Mouse (Mus musculus) cortical plate, adult 2 months (tissue): ENCODE data around the gene Cyren. TPM values are rescaled to one million over a fixed set of nuclear protein-coding genes. Genes with fewer than 3 reads are reported as not detected.

Experiments
- H3K27ac ChIP-seq: fragments of 200-500 bp; 2 replicates; pipeline ENCODE4 v1.5.1; 2012; ENCODE audit warnings: low read length, control low read depth, inconsistent platforms; ENCODE audit not compliant: insufficient read depth
- H3K4me1 ChIP-seq: fragments of 200-500 bp; 2 replicates; pipeline ENCODE4 v1.6.1; 2011; ENCODE audit warnings: low read length; ENCODE audit not compliant: control insufficient read depth, insufficient read depth
- H3K4me3 ChIP-seq: fragments of 200-500 bp; 2 replicates; pipeline ENCODE4 v1.5.1; 2011; ENCODE audit warnings: mild to moderate bottlenecking, low read length, control low read depth; ENCODE audit not compliant: insufficient read depth
- CTCF ChIP-seq: fragments of 200-500 bp; IDR thresholded peaks from 2 replicates; pipeline ENCODE4 v1.5.1; 2011; ENCODE audit warnings: mild to moderate bottlenecking, control low read depth, low read length; ENCODE audit not compliant: insufficient read depth; ENCODE audit errors: extremely low read depth
- POLR2A ChIP-seq: fragments of 200-500 bp; IDR thresholded peaks from 2 replicates; pipeline ENCODE4 v1.6.1; 2011; ENCODE audit warnings: mild to moderate bottlenecking, low read length, control low read depth; ENCODE audit not compliant: insufficient read depth; ENCODE audit errors: extremely low read depth
- polyA plus RNA-seq: library from polyadenylated mRNA; depleted of rRNA; stranded (reverse); fragments of >200 nt; gene quantifications from 2 replicates; pipeline ENCODE4 v1.2.3, GENCODE M21; 2012

The Cyren gene
- polyA plus RNA-seq, 1 experiment, result 6.5 TPM

DNA sequence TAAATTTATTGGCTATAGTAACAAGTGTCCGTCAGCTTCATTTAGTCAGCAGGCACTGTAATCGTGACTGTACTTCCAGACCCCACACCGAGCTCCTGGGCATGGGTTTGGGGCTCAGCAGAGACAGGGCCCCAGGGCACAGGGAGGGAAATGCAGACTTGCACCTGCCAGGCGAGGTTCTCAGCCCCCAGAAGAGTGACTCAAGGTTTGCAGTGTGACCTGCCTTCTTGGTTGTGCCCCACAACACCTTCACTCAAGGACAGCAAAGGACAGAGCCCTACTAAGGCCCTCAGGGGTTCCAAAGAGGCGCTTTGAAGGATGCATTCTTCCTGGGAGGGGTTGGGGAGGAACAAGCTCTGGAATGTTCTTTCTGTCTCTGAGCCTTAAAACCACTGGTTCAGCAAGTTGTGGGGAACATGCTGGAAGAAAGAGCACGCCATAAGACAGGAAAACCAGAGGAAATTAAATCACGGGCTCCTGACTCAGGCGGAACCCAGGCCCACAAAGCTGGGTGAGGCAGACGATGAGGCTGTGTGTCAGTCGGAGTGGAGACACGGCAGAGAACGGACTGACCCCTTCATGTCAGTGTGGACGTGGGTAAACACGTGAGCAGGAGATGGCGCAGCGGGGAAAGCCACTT lies 1.4 kb upstream of the Cyren start:
- H3K27ac ChIP-seq, result no peak overlapping the region
- TF ChIP-seq CTCF (no peak), POLR2A (no peak)
- peaks cover 1% of the 10 kb centered on the region for H3K4me1 ChIP-seq
- no peak overlapping the region for H3K4me3 ChIP-seq

DNA sequence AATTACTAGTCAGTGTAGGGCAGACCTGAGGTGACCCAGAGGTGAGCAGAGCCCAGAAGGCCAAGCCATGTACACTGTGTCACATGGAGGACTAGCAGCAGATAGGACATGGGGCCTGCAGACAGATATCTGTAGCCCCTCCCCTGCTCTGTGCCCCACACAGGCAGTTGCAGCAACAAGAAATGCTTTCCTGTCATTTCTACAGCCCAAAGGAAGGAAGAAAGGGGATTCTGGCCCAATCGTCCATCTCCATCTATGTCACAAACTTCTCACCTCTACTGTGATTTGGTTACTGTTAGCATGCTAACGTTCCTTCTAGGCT lies 1.1 kb downstream of the Cyren start:
- TF ChIP-seq CTCF, result no peak
- no peak for TF ChIP-seq POLR2A
- Histone ChIP-seq H3K4me1 (peaks cover 1% of the 10 kb centered on the region), H3K4me3 (no peak overlapping the region), H3K27ac (no peak overlapping the region)

DNA sequence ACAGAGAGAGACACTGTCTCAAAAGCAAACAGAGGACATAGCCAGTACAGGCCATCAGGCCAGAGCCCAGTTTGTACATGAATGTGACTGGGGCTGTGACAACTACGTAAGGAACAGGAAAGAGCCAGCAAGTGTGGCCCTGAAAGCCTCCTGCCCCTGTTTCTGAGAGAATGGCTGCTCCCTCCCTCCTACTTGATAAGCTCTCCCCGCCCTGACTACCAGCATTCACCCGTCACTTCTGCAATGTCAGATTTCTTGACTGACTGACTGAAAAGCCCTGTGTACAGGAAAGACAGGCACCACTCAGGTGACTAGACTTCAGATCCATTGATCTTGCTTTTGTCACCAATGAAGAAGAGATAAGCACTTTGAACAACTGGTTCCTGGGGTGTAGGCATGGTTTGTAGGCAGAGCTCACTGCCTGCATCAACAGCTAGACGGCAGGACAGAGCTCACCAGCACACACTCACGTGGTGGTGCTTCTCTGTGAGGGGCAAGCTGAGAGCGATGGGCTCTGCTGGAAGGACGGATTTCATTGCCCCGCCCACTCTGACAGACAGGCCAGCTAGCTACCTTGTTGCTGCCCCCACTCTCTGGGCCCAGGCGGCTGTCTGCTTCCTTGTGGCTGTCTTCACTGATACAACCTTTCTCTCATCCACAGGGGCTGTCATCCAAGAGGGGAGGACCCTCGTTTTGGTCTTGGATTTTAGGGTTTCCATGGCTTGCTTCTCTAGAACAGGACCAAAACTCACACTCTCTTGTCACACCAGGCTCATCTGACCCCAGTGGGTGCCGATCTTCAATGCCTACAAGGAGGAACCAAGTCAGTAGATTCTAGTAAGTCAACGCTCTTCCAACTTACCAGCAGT lies 1.7 kb downstream of the Cyren start:
- H3K27ac ChIP-seq, result peak overlapping the region; percentile 54; the same call in 1 of the 2 replicates
- peaks cover 1% of the 10 kb centered on the region for H3K4me1 ChIP-seq
- H3K4me3 ChIP-seq, result no peak overlapping the region
- TF ChIP-seq POLR2A (no peak), CTCF (no peak)

DNA sequence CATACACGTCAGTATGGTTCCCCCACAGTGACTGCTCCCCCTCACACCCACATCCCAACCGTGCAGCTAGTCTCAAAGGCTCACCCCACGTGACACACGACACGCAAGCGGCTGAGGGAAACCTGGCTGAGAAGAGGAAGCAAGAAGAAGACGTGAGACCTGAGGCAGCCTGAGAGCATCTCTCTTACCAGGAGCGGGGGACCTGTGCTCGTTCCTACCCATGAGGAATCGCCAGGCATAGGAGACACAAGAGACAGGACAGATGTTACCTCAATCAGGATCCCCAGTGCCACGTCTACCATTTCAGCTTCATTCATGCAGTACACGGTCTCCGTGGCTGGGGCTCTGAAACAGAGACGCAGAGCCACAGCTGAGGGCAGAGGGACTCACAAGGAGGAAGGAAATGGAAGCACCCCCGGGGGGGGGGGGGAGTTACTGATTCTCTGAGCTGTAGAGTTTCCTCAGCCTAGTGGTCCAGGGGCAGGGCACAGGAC lies 2.5 kb downstream of the Cyren start:
- no peak for TF ChIP-seq POLR2A
- no peak for TF ChIP-seq CTCF
- Histone ChIP-seq H3K27ac (peak overlapping the region; percentile 54), H3K4me3 (no peak overlapping the region), H3K4me1 (peaks cover 1% of the 10 kb centered on the region)

DNA sequence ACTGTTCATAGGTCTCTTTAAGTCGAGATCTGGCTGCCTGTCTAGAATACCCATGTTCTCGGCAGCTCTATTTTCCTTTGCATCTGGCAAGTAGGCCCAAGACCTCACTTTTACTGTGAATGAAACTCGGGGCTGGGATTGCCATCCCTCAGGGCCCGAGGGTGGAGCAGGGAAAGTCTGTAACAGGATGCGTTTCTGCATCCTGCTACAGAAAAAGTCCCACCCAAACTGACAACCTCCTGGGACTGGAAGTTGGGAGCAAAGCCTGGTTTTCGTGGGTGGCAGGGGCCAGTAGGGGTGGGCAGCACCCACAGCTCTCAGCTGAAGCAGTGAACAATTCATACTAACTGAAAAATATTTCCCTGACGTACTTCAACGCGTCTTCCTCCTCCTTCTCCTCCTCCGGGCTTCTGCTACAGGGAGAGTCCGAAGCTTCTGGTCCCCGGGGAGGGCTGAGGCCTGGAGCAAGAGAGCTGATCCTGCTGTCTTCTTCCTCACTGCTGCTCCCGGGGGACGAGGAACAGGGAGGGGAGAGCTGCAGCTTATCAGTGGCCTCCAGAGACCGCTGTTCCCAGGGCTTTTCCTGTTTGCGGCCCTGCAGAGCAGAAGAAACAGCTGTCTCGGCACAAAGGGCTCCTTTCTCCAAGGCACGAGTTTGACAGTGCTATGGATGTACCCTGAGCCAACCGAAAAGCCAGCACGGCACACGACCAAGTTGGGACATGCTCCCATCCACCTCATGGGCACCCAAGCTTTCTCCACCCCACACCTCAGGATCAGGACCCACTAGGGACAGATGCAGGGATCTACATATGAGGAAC lies 3.5 kb downstream of the Cyren start:
- TF ChIP-seq CTCF (no peak), POLR2A (no peak)
- H3K4me1 ChIP-seq, result peaks cover 1% of the 10 kb centered on the region
- H3K27ac ChIP-seq, result peak overlapping the region; percentile 54
- no peak overlapping the region for H3K4me3 ChIP-seq

DNA sequence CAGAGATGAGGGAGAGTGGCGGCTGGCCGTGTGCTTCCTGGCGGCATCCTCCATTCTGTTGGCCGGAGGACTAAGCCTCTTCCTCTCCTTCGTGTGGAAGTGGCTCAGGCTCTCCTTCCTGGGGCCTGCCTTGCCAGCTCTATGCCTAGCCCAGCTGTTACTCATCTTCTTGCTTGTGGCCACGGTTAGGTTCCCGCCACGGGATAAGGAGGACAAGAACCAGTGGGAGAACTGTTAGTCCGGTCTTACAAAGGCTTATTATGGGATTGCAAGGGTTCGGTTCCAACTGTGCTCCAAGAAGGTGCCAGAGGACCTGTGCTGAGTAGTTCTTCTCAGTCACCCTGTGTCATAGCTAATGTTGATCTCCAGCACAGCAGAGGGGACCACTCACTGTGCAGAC lies 5.0 kb downstream of the Cyren start:
- Histone ChIP-seq H3K4me1 (peaks cover 1% of the 10 kb centered on the region), H3K27ac (no peak overlapping the region), H3K4me3 (no peak overlapping the region)
- TF ChIP-seq CTCF (no peak), POLR2A (no peak)

DNA sequence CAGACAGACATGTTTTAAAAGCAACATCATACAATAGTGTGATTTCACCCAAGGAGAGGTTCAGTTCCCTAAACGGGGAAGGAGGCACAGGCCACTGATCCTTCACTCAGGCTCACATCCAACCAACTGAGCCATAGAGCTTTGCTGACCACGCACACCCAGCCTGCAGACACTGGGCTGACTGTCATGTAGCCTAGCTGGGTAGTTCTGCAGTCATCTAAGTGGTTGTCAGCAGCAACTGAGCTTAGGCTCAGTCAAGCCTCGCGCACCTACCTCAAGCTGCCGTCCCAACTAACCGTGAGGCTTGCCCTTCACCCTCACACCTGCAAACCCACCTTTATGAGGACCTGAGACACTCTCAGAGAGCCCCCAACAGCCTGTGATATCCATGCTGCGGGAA lies 5.9 kb downstream of the Cyren start:
- H3K4me3 ChIP-seq, result no peak overlapping the region
- H3K4me1 ChIP-seq, result peaks cover 1% of the 10 kb centered on the region
- TF ChIP-seq CTCF (no peak), POLR2A (no peak)
- no peak overlapping the region for H3K27ac ChIP-seq

DNA sequence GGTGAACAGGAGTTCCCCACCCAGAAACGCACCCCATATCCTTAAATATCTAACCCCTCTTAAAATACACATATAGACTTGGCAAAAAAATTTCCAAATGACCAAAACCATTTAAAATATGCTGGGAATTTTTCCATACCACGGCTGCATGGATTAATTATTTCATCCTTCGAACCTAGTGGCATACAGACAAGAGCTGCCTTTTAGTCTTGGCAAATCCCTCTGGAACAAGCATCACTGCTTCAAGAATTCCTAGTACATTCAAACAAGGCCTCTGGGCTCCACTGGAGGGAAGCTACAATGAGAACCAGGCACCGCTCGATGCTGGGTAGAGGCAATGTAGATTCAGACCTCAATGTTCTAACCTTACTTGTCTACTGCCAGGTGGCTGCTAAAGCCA lies 7.1 kb downstream of the Cyren start:
- H3K27ac ChIP-seq, result no peak overlapping the region
- TF ChIP-seq CTCF (no peak), POLR2A (no peak)
- peaks cover 1% of the 10 kb centered on the region for H3K4me1 ChIP-seq
- no peak overlapping the region for H3K4me3 ChIP-seq

DNA sequence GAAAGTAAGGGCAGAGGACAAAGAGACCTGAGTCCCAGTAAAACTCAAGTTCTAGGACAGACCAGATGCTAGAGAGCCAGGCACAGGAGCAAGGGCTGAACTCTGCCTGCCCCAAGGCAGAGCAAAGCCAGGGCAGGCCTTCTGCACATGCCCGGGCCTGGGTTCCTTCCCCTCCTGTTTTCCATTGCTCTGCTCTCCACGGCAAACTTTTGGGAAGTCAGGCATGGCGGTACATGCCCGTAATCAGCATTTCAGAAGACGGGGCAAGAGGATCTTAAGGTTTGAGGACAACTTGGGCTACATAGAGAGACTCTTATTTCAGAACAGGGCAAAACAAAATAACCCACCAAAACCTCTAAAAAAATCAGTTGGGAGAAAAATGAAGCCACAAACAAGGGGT lies 7.7 kb downstream of the Cyren start:
- Histone ChIP-seq H3K4me1 (peaks cover under 1% of the 10 kb centered on the region; the same call in 1 of the 2 replicates), H3K4me3 (no peak overlapping the region), H3K27ac (no peak overlapping the region)
- TF ChIP-seq CTCF, result no peak
- no peak for TF ChIP-seq POLR2A
